9 mouse cellular contexts compared by ENCODE assay signal in genomic region chr1:170632385-170632784, GRCm38 (mm10). TPM values are rescaled to one million over a fixed set of nuclear protein-coding genes. Genes with fewer than 3 reads are reported as not detected.
DNase-seq lines count a peak whose midpoint lies in the region; TF ChIP-seq lines count a peak whose summit lies in the region.
"Had no signal": no experiment of that assay in that cellular context is flagged by ENCODE, and none has a peak within 500 bp of the region (broad histone marks: within the 10 kb centered on the region; RNA-seq: fewer than 3 reads in every experiment).

No protein-coding gene starts in this region.

- no peak overlapping the region for H3K4me2 ChIP-seq in CH12.LX (ENCODE audit: insufficient read depth, low read depth, poor library complexity, severe bottlenecking)
- H3K4me2 ChIP-seq: heart, embryonic 13.5 days had no signal

- H3K36me3 ChIP-seq in CH12.LX (replicated peaks in 1 of 2; ENCODE audit: control insufficient read depth in 1 of 2, insufficient read depth in 1 of 2, low read length in 1 of 2) = no peaks in the 10 kb centered on the region
- H3K36me3 ChIP-seq in forebrain, embryonic 10.5 days (replicated peaks) = no peaks in the 10 kb centered on the region
- H3K36me3 ChIP-seq: heart, embryonic 13.5 days had no signal

- TF ChIP-seq EP300 in CH12.LX (IDR thresholded peaks at IDR 0.05; ENCODE audit: low read length) = no peak

- in situ Hi-C loops in CH12.LX (cut with MboI; ENCODE audit: low pct_ligation_motif_present, low pct_unique_long_range_greater_than_20kb, low sequenced_read_pairs) = loop anchor here (25.0 kb wide), 2 partner anchors 205 to 355 kb away; partner anchors contain the start of gene Fcgr2b

- no peak overlapping the region for H3K9ac ChIP-seq in CH12.LX (ENCODE audit: insufficient read depth, low read depth)
- H3K9ac ChIP-seq: heart, embryonic 13.5 days had no signal

- peak; percentile 86 to 100 for TF ChIP-seq CTCF in CH12.LX (conservative IDR thresholded peaks at IDR 0.05 in 1 of 2, IDR thresholded peaks at IDR 0.05 in 1 of 2; ENCODE audit: low read depth in 2 of 2, low read length in 2 of 2)
- TF ChIP-seq CTCF in brain, embryonic 14.5 days (IDR thresholded peaks at IDR 0.05; ENCODE audit: borderline replicate concordance, extremely low read depth, insufficient read depth, insufficient read length) = peak; percentile 96
- peak; percentile 98 for TF ChIP-seq CTCF in lung, adult 2 months (IDR thresholded peaks at IDR 0.05; ENCODE audit: insufficient read depth, low read length)
- peak; percentile 78 for TF ChIP-seq CTCF in olfactory bulb, adult 2 months (IDR thresholded peaks at IDR 0.05; ENCODE audit: insufficient read depth, low read depth, low read length)

- no peaks in the 10 kb centered on the region for H3K9me3 ChIP-seq in CH12.LX (replicated peaks; ENCODE audit: low read length)
- no peaks in the 10 kb centered on the region for H3K9me3 ChIP-seq in forebrain, embryonic 10.5 days

- WGBS in forebrain, embryonic 10.5 days = 17% methylated on average over 3 of the region's 3 CpGs
- 12% methylated on average over 3 of the region's 3 CpGs for WGBS in lung, adult 2 months
- 17% methylated on average over 3 of the region's 3 CpGs for WGBS in olfactory bulb, adult 2 months

- DNase-seq in CH12.LX (ENCODE audit: extremely low read depth) = peak; percentile 79
- peak; percentile 89 for DNase-seq in brain, embryonic 14.5 days (ENCODE audit: low read depth)
- peak; percentile 54 for DNase-seq in forebrain, embryonic 10.5 days (ENCODE audit: extremely low spot score, low spot score)
- peak; percentile 87 to 90 for DNase-seq in heart, postnatal 10 days
- DNase-seq in layer of hippocampus, adult 11-12 months (ENCODE audit: low spot score) = peak; percentile 92
- DNase-seq in lung, adult 2 months = peak; percentile 71
- peak; percentile 71 for DNase-seq in thymus, postnatal 0 days (ENCODE audit: low spot score)

- intact Hi-C loops in heart, postnatal 10 days (cut with DNase I) = loop anchor here (1.0 to 10.0 kb wide), 4 partner anchors 145 to 362 kb away; no protein-coding TSS in a partner anchor

- peak; percentile 97 for TF ChIP-seq RAD21 in CH12.LX (IDR thresholded peaks at IDR 0.05; ENCODE audit: low read depth, low read length)

- H3K27me3 ChIP-seq in CH12.LX (replicated peaks) = no peaks in the 10 kb centered on the region
- H3K27me3 ChIP-seq in forebrain, embryonic 10.5 days (ENCODE audit: poor library complexity, severe bottlenecking) = no peaks in the 10 kb centered on the region
- H3K27me3 ChIP-seq: heart, embryonic 13.5 days had no signal

- no peak overlapping the region for H3K27ac ChIP-seq in CH12.LX (ENCODE audit: insufficient read depth, low read depth)
- no peak overlapping the region for H3K27ac ChIP-seq in forebrain, embryonic 10.5 days
- no peak overlapping the region for H3K27ac ChIP-seq in olfactory bulb, adult 2 months (ENCODE audit: insufficient read depth, low read depth, low read length)
- H3K27ac ChIP-seq: heart, embryonic 13.5 days had no signal

- dilution Hi-C loops in CH12.LX (cut with MboI; ENCODE audit: extremely low pct_ligation_motif_present, extremely low pct_unique_long_range_greater_than_20kb, low sequenced_read_pairs) = no loop called here

- TF ChIP-seq POLR2A in CH12.LX (IDR thresholded peaks at IDR 0.05; ENCODE audit: low read depth, low read length) = no peak
- TF ChIP-seq POLR2A in brain, embryonic 14.5 days (IDR thresholded peaks at IDR 0.05; ENCODE audit: borderline replicate concordance, extremely low read depth, insufficient read depth, insufficient read length, poor library complexity, severe bottlenecking) = no peak
- TF ChIP-seq POLR2A in lung, adult 2 months (IDR thresholded peaks at IDR 0.05; ENCODE audit: borderline replicate concordance, extremely low read depth, low read depth, low read length) = no peak
- TF ChIP-seq POLR2A in olfactory bulb, adult 2 months (IDR thresholded peaks at IDR 0.05; ENCODE audit: insufficient read depth, low read depth, low read length) = no peak

- H3K79me2 ChIP-seq in CH12.LX (replicated peaks; ENCODE audit: control insufficient read depth, extremely low read depth, insufficient read depth, poor library complexity, severe bottlenecking) = no peaks in the 10 kb centered on the region

- peaks cover 4 to 7% of the 10 kb centered on the region in 2 experiments; a peak in 3 of 4 replicates for H3K4me1 ChIP-seq in CH12.LX (ENCODE audit: control insufficient read depth in 1 of 2, insufficient read depth in 2 of 2)
- no peaks in the 10 kb centered on the region for H3K4me1 ChIP-seq in forebrain, embryonic 10.5 days
- H3K4me1 ChIP-seq in lung, adult 2 months (ENCODE audit: control insufficient read depth, insufficient read depth, low read length) = no peaks in the 10 kb centered on the region
- no peaks in the 10 kb centered on the region for H3K4me1 ChIP-seq in olfactory bulb, adult 2 months (ENCODE audit: control insufficient read depth, insufficient read depth, low read length)
- H3K4me1 ChIP-seq: heart, embryonic 13.5 days had no signal

- H3K4me3 ChIP-seq in CH12.LX (replicated peaks in 1 of 3; ENCODE audit: low read depth in 2 of 3, low read length in 2 of 3, poor library complexity in 1 of 3) = no peak overlapping the region
- no peak overlapping the region for H3K4me3 ChIP-seq in forebrain, embryonic 10.5 days
- H3K4me3 ChIP-seq in lung, adult 2 months (replicated peaks; ENCODE audit: extremely low read depth, low read depth, low read length) = no peak overlapping the region
- no peak overlapping the region for H3K4me3 ChIP-seq in olfactory bulb, adult 2 months (ENCODE audit: insufficient read depth, low read depth, low read length)
- H3K4me3 ChIP-seq: heart, embryonic 13.5 days had no signal

TF ChIP-seq in CH12.LX, 34 proteins besides CTCF, POLR2A, EP300 and RAD21:
- TF ChIP-seq NELFE (IDR thresholded peaks at IDR 0.05; ENCODE audit: low read depth, low read length) (peak; percentile 82; the same call in 1 of the 2 replicates), BHLHE40 (IDR thresholded peaks at IDR 0.05; ENCODE audit: low read depth, low read length) (no peak), JUND (conservative IDR thresholded peaks at IDR 0.05; ENCODE audit: low read depth, low read length) (peak; percentile 67; the same call in 1 of the 2 replicates), MEF2A (IDR thresholded peaks at IDR 0.05; ENCODE audit: borderline replicate concordance, low read depth, low read length) (no peak), ELF1 (IDR thresholded peaks at IDR 0.05; ENCODE audit: low read depth, low read length) (no peak; the same call in 1 of the 2 replicates), KAT2A (IDR thresholded peaks at IDR 0.05; ENCODE audit: insufficient replicate concordance, low read length) (no peak), MXI1 (IDR thresholded peaks at IDR 0.05; ENCODE audit: low read depth, low read length) (no peak), MAFK (IDR thresholded peaks at IDR 0.05; ENCODE audit: insufficient replicate concordance, low read length) (no peak), ZC3H11A (IDR thresholded peaks at IDR 0.05; ENCODE audit: low read depth, low read length) (peak; percentile 63), MYC (IDR thresholded peaks at IDR 0.05; ENCODE audit: low read depth, low read length) (peak; percentile 78), MAX (IDR thresholded peaks at IDR 0.05; ENCODE audit: low read length) (peak; percentile 63; the same call in 1 of the 2 replicates), USF1 (IDR thresholded peaks at IDR 0.05; ENCODE audit: low read depth, low read length) (no peak), TCF12 (IDR thresholded peaks at IDR 0.05; ENCODE audit: low read depth, low read length) (peak; percentile 19; the same call in 1 of the 2 replicates), SMC3 (IDR thresholded peaks at IDR 0.05; ENCODE audit: low read depth, low read length) (peak; percentile 95)
TF ChIP-seq in CH12.LX: peak in this region for 7.

RNA-seq across cellular contexts. Expression of gene Olfml2b, which starts 11.9 kb away (rescaled TPM):
- 0.84 and 1.0 TPM in 2 replicates for total RNA-seq in CH12.LX (2012; rRNA removed)
- total RNA-seq in CH12.LX (2014; rRNA removed) = 0.35 and 0.39 TPM in 2 replicates
- 0.31 and 0.34 TPM in 2 replicates for polyA plus RNA-seq in CH12.LX (2012; ENCODE audit: insufficient read length, low read depth)
- 6.5 and 6.7 TPM in 2 replicates for polyA plus RNA-seq in brain, embryonic 14.5 days (2012; rRNA removed)
- 4.1 and 5.3 TPM in 2 replicates for polyA plus RNA-seq in forebrain, embryonic 10.5 days (2016; fragmentation: Nextera tagmentation; extraction: Ambion mirVana)
- total RNA-seq in heart, postnatal 10 days (2021) = 10 to 100 TPM; 23.4 to 26.6 TPM
- polyA plus RNA-seq in lung, adult 2 months (2012; rRNA removed) = 16.1 and 16.7 TPM in 2 replicates
- not detected in 2 replicates for polyA plus RNA-seq in olfactory bulb, adult 2 months (2012; ENCODE audit: insufficient read depth, insufficient read length, low replicate concordance, missing spikeins)
- polyA plus RNA-seq in thymus, postnatal 0 days (2015; fragmentation: Nextera tagmentation; extraction: Ambion mirVana) = 1.7 and 2.7 TPM in 2 replicates

RNA-seq across cellular contexts. Expression of gene Nos1ap, which starts 42.7 kb away (rescaled TPM):
- total RNA-seq in CH12.LX (2012; rRNA removed) = not detected in 2 replicates
- not detected in 2 replicates for total RNA-seq in CH12.LX (2014; rRNA removed)
- not detected in 2 replicates for polyA plus RNA-seq in CH12.LX (2012; ENCODE audit: insufficient read length, low read depth)
- polyA plus RNA-seq in brain, embryonic 14.5 days (2012; rRNA removed) = 16.8 and 18.5 TPM in 2 replicates
- 9.8 and 10.5 TPM in 2 replicates for polyA plus RNA-seq in forebrain, embryonic 10.5 days (2016; fragmentation: Nextera tagmentation; extraction: Ambion mirVana)
- total RNA-seq in heart, postnatal 10 days (2021) = 10 to 100 TPM; 17.7 to 22.5 TPM
- 17.7 and 28.9 TPM in 2 replicates for polyA plus RNA-seq in lung, adult 2 months (2012; rRNA removed)
- polyA plus RNA-seq in olfactory bulb, adult 2 months (2012; ENCODE audit: insufficient read depth, insufficient read length, low replicate concordance, missing spikeins) = not detected in 2 replicates
- 0.86 and 1.8 TPM in 2 replicates for polyA plus RNA-seq in thymus, postnatal 0 days (2015; fragmentation: Nextera tagmentation; extraction: Ambion mirVana)
